Mouse (Mus musculus): ENCODE results near the gene Sfmbt1.

Sfmbt1 gene

GRCm38 (mm10) chr14:30870206-30871147 lies 155.8 kb downstream of the Sfmbt1 start:
- DNase-seq (ENCODE audit: low spot score in 2 of 2): no peak
